Mouse (Mus musculus): ENCODE data around the gene Armc2. TPM values are rescaled to one million over a fixed set of nuclear protein-coding genes. Genes with fewer than 3 reads are reported as not detected.

The Armc2 gene
- total and polyA plus RNA-seq, 2 experiments from 2014 or later, result 1.7 to 3.3 TPM

DNA sequence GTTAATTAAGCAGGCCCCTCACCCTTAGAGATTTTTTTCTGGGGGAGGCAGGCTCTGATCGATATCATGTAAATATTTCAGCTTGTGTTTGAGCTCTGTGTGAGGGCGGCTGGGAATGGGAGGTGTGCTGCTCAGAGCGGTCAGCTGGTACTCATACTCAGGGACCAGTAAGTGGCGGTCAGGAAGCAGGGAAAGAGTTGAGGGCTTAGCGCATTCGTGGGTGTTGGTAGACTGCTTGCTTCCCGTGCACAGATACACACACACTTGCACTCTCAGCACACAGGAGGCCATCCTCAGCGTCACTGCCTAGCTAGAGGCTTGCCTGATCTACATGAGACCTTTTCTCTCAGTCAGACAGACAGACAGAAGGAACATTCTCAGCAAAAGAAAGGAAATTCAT is 116.8 kb downstream of the Armc2 start:
- Histone ChIP-seq H3K4me1 (ENCODE audit: control insufficient read depth, insufficient read depth) (no peaks in the 10 kb centered on the region), H3K27me3 (ENCODE audit: control insufficient read depth, insufficient read depth, low read length) (no peaks in the 10 kb centered on the region), H3K9me3 (replicated peaks; ENCODE audit: control insufficient read depth, low read length) (no peaks in the 10 kb centered on the region), H3K4me2 (ENCODE audit: low read depth, low read length) (no peak overlapping the region), H3K27ac (ENCODE audit: low read depth) (no peak overlapping the region), H3K36me3 (replicated peaks; ENCODE audit: control insufficient read depth, insufficient read depth, low read length) (peaks cover 80% of the 10 kb centered on the region), H3K9ac (replicated peaks; ENCODE audit: low read depth, low read length) (no peak overlapping the region), H3K4me3 (ENCODE audit: low read depth, low read length) (no peak overlapping the region)
- ATAC-seq (ENCODE audit: insufficient read depth, low read depth) (no peak), DNase-seq (ENCODE audit: low spot score) (no peak)
- WGBS, result 87% methylated on average over 8 of the region's 8 CpGs
- TF ChIP-seq CTCF (IDR thresholded peaks at IDR 0.05; ENCODE audit: low read depth), result no peak
- no peak for TF ChIP-seq EP300 (IDR thresholded peaks at IDR 0.05; ENCODE audit: low read depth)

DNA sequence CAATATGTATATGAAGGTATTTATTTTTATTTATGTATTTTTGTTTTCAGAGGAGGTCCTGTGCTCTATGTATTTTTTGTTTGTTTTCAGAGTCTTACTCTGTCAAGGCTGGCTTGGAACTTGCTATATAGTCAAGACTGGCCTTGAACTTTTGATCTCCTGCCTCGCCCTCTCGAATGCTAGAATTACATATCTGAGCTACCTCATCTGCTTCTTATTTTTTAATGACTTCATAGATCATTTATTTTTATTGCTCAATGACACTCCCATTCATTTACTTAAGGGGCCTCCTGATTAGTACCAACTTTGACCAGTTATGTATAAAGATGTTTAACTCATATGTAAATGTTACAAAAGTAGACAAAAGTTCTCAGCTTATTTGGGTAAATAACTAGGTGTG is 121.4 kb downstream of the Armc2 start:
- H3K9ac ChIP-seq (replicated peaks; ENCODE audit: low read depth, low read length), result no peak overlapping the region
- TF ChIP-seq EP300 (IDR thresholded peaks at IDR 0.05; ENCODE audit: low read depth), result no peak
- no peak for TF ChIP-seq CTCF (IDR thresholded peaks at IDR 0.05; ENCODE audit: low read depth)
- H3K27me3 ChIP-seq (ENCODE audit: control insufficient read depth, insufficient read depth, low read length), result no peaks in the 10 kb centered on the region
- peaks cover 45% of the 10 kb centered on the region for H3K36me3 ChIP-seq (replicated peaks; ENCODE audit: control insufficient read depth, insufficient read depth, low read length)
- no peak overlapping the region for H3K4me2 ChIP-seq (ENCODE audit: low read depth, low read length)
- no peaks in the 10 kb centered on the region for H3K9me3 ChIP-seq (replicated peaks; ENCODE audit: control insufficient read depth, low read length)
- DNase-seq (ENCODE audit: low spot score) (no peak), ATAC-seq (ENCODE audit: insufficient read depth, low read depth) (no peak)
- whole genome bisulfite sequencing, result 96% methylated on average over 2 of the region's 2 CpGs
- H3K27ac ChIP-seq (ENCODE audit: low read depth), result no peak overlapping the region
- H3K4me1 ChIP-seq (ENCODE audit: control insufficient read depth, insufficient read depth), result peaks cover 20% of the 10 kb centered on the region
- no peak overlapping the region for H3K4me3 ChIP-seq (ENCODE audit: low read depth, low read length)

DNA sequence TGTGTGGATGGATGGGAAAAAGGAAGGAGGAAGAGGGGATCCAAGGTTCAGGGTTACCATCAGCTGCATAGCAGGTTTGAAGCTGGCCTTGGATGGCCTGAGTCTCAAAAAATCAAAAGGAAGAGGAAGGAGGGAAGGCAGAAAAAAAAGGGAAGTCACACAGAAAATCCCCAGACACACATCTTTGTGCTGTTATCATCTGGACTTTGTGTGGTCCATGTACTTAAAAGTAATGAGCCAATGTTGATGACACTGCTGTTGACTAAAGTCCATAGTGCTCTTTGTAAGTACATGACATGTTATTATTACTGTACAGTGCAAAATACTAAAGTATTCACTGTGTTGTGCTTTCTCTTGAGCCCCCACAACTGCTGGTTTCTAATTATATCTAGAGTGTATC is 121.8 kb downstream of the Armc2 start:
- TF ChIP-seq EP300 (IDR thresholded peaks at IDR 0.05; ENCODE audit: low read depth) (no peak), CTCF (IDR thresholded peaks at IDR 0.05; ENCODE audit: low read depth) (no peak)
- H3K9ac ChIP-seq (replicated peaks; ENCODE audit: low read depth, low read length), result no peak overlapping the region
- DNase-seq (ENCODE audit: low spot score), result no peak

DNA sequence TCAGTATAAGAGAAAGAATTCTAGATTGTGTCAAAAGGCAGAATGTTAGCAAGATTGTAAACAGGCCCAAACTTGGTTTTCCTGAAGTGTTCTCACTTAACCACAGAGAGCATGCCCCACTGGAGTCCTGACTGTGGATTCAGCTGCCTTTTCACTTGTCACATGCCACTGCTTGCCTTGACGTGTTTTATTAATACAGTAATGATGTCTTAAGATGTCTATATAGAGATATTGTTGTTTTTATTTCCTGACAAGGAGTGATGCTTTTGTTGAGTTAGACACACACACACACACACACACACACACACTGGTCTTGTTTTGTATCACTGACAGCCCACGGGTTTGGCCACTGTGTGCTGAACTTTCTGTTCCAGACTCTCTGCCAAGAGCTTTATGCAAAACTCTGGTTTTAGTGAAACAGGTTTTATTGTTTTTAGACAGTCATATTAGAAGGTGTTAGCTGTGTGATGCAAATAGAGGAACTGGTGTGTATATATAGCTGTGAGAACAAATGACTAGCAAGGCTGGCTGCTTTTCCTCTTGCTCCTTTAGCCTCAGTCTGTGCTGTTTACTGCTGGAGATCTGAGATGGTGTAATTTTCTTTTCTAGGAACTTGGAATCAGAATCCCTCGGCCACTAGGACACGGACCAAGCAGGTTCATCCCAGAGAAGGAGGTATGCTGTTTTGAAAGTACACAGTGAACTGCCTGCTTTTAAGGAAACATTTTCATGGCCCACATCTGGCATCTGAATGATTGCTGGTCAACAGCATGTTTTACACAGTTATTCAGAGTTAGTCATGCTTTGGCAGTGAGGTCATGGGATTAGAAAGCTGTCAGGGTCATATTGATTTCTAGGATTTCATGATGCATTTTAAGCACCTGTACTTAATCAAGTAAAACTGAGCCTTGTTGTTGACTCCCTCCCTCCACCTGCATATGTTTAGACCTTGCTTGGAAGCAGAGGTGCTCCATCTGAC is 124.5 kb downstream of the Armc2 start:
- TF ChIP-seq EP300 (IDR thresholded peaks at IDR 0.05; ENCODE audit: low read depth) (0 out of 2 replicates have a peak, but pooled peaks have one; percentile 49), CTCF (IDR thresholded peaks at IDR 0.05; ENCODE audit: low read depth) (no peak)
- peak overlapping the region; percentile 86 for H3K27ac ChIP-seq (ENCODE audit: low read depth)
- H3K36me3 ChIP-seq (replicated peaks; ENCODE audit: control insufficient read depth, insufficient read depth, low read length), result peaks cover 23% of the 10 kb centered on the region
- H3K27me3 ChIP-seq (ENCODE audit: control insufficient read depth, insufficient read depth, low read length), result no peaks in the 10 kb centered on the region
- H3K4me3 ChIP-seq (ENCODE audit: low read depth, low read length), result no peak overlapping the region
- H3K4me2 ChIP-seq (ENCODE audit: low read depth, low read length), result peak overlapping the region; percentile 4; the same call in 1 of the 2 replicates
- peak; percentile 49; the same call in 1 of the 2 replicates for ATAC-seq (ENCODE audit: insufficient read depth, low read depth)
- 21% methylated on average over 4 of the region's 4 CpGs for WGBS
- H3K9ac ChIP-seq (replicated peaks; ENCODE audit: low read depth, low read length), result 0 out of 2 replicates have a peak overlapping the region, but pooled peaks have one; percentile 3
- peak; percentile 53 for DNase-seq (ENCODE audit: low spot score)
- peaks cover 30% of the 10 kb centered on the region for H3K4me1 ChIP-seq (ENCODE audit: control insufficient read depth, insufficient read depth)
- no peaks in the 10 kb centered on the region for H3K9me3 ChIP-seq (replicated peaks; ENCODE audit: control insufficient read depth, low read length)

More for the DNA sequence above, 121.8 kb downstream of the Armc2 start:
- no peak overlapping the region for H3K27ac ChIP-seq (ENCODE audit: low read depth)
- peaks cover 21% of the 10 kb centered on the region for H3K4me1 ChIP-seq (ENCODE audit: control insufficient read depth, insufficient read depth)
- no peaks in the 10 kb centered on the region for H3K27me3 ChIP-seq (ENCODE audit: control insufficient read depth, insufficient read depth, low read length)
- H3K9me3 ChIP-seq (replicated peaks; ENCODE audit: control insufficient read depth, low read length), result no peaks in the 10 kb centered on the region
- no peak overlapping the region for H3K4me3 ChIP-seq (ENCODE audit: low read depth, low read length)
- no peak overlapping the region for H3K4me2 ChIP-seq (ENCODE audit: low read depth, low read length)
- H3K36me3 ChIP-seq (replicated peaks; ENCODE audit: control insufficient read depth, insufficient read depth, low read length), result peaks cover 41% of the 10 kb centered on the region
- ATAC-seq (ENCODE audit: insufficient read depth, low read depth), result no peak

DNA sequence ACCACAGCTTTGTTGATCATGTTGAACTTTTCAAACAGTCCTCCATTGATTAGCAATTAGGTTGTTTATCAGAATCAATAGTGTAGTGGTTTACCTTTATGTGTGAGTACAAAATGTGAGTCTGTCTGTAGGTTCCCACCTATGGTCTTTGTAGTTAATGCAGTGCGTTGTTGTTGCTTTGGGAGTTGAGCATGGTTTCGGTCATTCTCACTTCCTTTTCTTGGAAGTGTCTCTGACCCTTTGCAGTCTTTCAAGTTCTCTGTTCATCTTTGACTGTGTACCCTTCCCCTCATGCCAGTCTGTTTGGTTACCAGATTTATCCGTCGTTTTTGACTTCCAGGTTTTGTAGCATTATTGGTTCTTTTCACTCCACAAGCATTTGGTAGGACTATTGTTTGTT is 126.9 kb downstream of the Armc2 start:
- H3K27ac ChIP-seq (ENCODE audit: low read depth), result no peak overlapping the region
- WGBS, result 91% methylated on average over 4 of the region's 4 CpGs
- H3K9me3 ChIP-seq (replicated peaks; ENCODE audit: control insufficient read depth, low read length), result no peaks in the 10 kb centered on the region
- H3K4me2 ChIP-seq (ENCODE audit: low read depth, low read length), result no peak overlapping the region
- H3K4me1 ChIP-seq (ENCODE audit: control insufficient read depth, insufficient read depth), result peaks cover 35% of the 10 kb centered on the region
- peaks cover 5% of the 10 kb centered on the region for H3K36me3 ChIP-seq (replicated peaks; ENCODE audit: control insufficient read depth, insufficient read depth, low read length)
- TF ChIP-seq EP300 (IDR thresholded peaks at IDR 0.05; ENCODE audit: low read depth) (no peak), CTCF (IDR thresholded peaks at IDR 0.05; ENCODE audit: low read depth) (no peak)
- no peak overlapping the region for H3K9ac ChIP-seq (replicated peaks; ENCODE audit: low read depth, low read length)
- H3K4me3 ChIP-seq (ENCODE audit: low read depth, low read length), result no peak overlapping the region
- ATAC-seq (ENCODE audit: insufficient read depth, low read depth) (no peak), DNase-seq (ENCODE audit: low spot score) (no peak)
- H3K27me3 ChIP-seq (ENCODE audit: control insufficient read depth, insufficient read depth, low read length), result no peaks in the 10 kb centered on the region
